Comparison of ENCODE assay signal across 8 mouse cellular contexts in the genomic region with DNA sequence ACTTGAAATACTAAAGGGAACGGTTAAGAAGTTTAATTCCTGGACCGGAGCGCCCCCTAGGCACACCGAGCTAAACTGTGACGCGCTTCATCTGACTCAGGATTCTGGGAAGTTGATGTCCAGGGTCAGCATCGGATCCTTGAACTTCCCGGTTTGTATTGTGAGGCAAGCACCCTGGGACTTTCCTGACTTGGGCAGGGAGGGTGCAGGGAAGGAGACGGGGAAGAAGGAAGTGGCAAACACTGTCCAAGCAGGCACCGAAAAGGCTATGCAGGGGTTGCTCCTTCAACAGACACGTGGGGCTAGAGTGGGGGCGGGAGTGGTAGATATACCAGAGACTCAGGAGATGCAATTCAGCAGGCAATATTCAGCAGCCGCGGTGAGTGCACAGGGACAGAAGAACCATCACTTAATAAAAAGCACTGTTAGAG.
DNase-seq lines count a peak whose midpoint lies in the region; ATAC-seq lines count a peak whose summit lies in the region.

No protein-coding gene starts in this region.

- H3K27ac ChIP-seq in brown adipose tissue, adult 24 weeks (replicated peaks; ENCODE audit: low read depth, low read length), result peak overlapping the region; percentile 20; the same call in 1 of the 2 replicates
- no peak overlapping the region; the same call in 1 of the 2 replicates for H3K27ac ChIP-seq in heart, embryonic 13.5 days (replicated peaks)
- 0 out of 2 replicates have a peak overlapping the region, but pooled peaks have one; percentile 2 for H3K27ac ChIP-seq in liver, embryonic 11.5 days (ENCODE audit: low read depth, low read length)
- no peak overlapping the region for H3K27ac ChIP-seq in neural tube, embryonic 15.5 days (replicated peaks)

- no peaks in the 10 kb centered on the region for H3K9me3 ChIP-seq in heart, embryonic 13.5 days
- H3K9me3 ChIP-seq in liver, embryonic 11.5 days (ENCODE audit: control insufficient read depth, low read length), result no peaks in the 10 kb centered on the region
- no peaks in the 10 kb centered on the region for H3K9me3 ChIP-seq in neural tube, embryonic 15.5 days (replicated peaks)

- peak overlapping the region; percentile 56; the same call in 1 of the 2 replicates for H3K9ac ChIP-seq in heart, embryonic 13.5 days
- H3K9ac ChIP-seq in liver, embryonic 11.5 days (ENCODE audit: low read depth, low read length), result 0 out of 2 replicates have a peak overlapping the region, but pooled peaks have one; percentile 41
- no peak overlapping the region for H3K9ac ChIP-seq in neural tube, embryonic 15.5 days (replicated peaks)

- no peak for ATAC-seq in heart, embryonic 13.5 days (ENCODE audit: extremely low read depth, insufficient number of reproducible peaks, low FRiP score, low TSS enrichment)
- peak; percentile 44 for ATAC-seq in liver, embryonic 11.5 days (replicated peaks; ENCODE audit: low FRiP score)
- ATAC-seq in neural tube, embryonic 15.5 days (ENCODE audit: low FRiP score), result no peak

- DNase-seq in B cell, adult 2 months, result peak; percentile 11 to 30
- DNase-seq in fibroblast of lung, adult 2 months (ENCODE audit: low read depth), result peak; percentile 45
- peak; percentile 81 for DNase-seq in kidney, postnatal 14 days
- peak; percentile 82 for DNase-seq in liver, embryonic 11.5 days (ENCODE audit: low spot score)
- peak; percentile 92 for DNase-seq in testis, postnatal 10 days (ENCODE audit: low spot score)

- peak overlapping the region; percentile 66 for H3K4me2 ChIP-seq in heart, embryonic 13.5 days
- peak overlapping the region; percentile 58 for H3K4me2 ChIP-seq in liver, embryonic 11.5 days
- H3K4me2 ChIP-seq in neural tube, embryonic 15.5 days, result peak overlapping the region; percentile 29

- peak overlapping the region; percentile 29; the same call in 1 of the 2 replicates for H3K4me3 ChIP-seq in brown adipose tissue, adult 24 weeks (ENCODE audit: insufficient read depth, low read depth, low read length)
- peak overlapping the region; percentile 38 for H3K4me3 ChIP-seq in heart, embryonic 13.5 days
- peak overlapping the region; percentile 28; the same call in 1 of the 2 replicates for H3K4me3 ChIP-seq in liver, embryonic 11.5 days (ENCODE audit: low read depth, low read length)
- no peak overlapping the region for H3K4me3 ChIP-seq in neural tube, embryonic 15.5 days (replicated peaks)

- H3K4me1 ChIP-seq in brown adipose tissue, adult 24 weeks (ENCODE audit: control insufficient read depth, insufficient read depth, insufficient read length, low read length), result peaks cover 23% of the 10 kb centered on the region
- H3K4me1 ChIP-seq in heart, embryonic 13.5 days, result peaks cover 21% of the 10 kb centered on the region
- H3K4me1 ChIP-seq in liver, embryonic 11.5 days (replicated peaks; ENCODE audit: control insufficient read depth, insufficient read depth, low read length), result peaks cover 15% of the 10 kb centered on the region
- peaks cover 6% of the 10 kb centered on the region; the same call in 1 of the 2 replicates for H3K4me1 ChIP-seq in neural tube, embryonic 15.5 days

- H3K27me3 ChIP-seq in heart, embryonic 13.5 days (replicated peaks), result no peaks in the 10 kb centered on the region
- H3K27me3 ChIP-seq in liver, embryonic 11.5 days (replicated peaks; ENCODE audit: control insufficient read depth, insufficient read depth, low read length), result no peaks in the 10 kb centered on the region
- no peaks in the 10 kb centered on the region for H3K27me3 ChIP-seq in neural tube, embryonic 15.5 days (replicated peaks)

- H3K36me3 ChIP-seq in heart, embryonic 13.5 days, result no peaks in the 10 kb centered on the region
- no peaks in the 10 kb centered on the region for H3K36me3 ChIP-seq in liver, embryonic 11.5 days (ENCODE audit: control insufficient read depth, insufficient read depth, low read length)
- H3K36me3 ChIP-seq in neural tube, embryonic 15.5 days, result no peaks in the 10 kb centered on the region

- 8% methylated on average over 14 of the region's 14 CpGs for WGBS in heart, embryonic 13.5 days
- 7% methylated on average over 14 of the region's 14 CpGs for WGBS in liver, embryonic 11.5 days
- WGBS in neural tube, embryonic 15.5 days, result 18% methylated on average over 14 of the region's 14 CpGs

Comparison
In these comparisons a context has a peak if more than half of its experiments do, and no peak if none do; other contexts are left out.
1. DNase-seq: peak in every context shown above with its lines; median percentile 92 in testis, postnatal 10 days; 82 in liver, embryonic 11.5 days; 81 in kidney, postnatal 14 days; 45 in fibroblast of lung, adult 2 months; 20 in B cell, adult 2 months.
2. H3K27ac ChIP-seq: peak in brown adipose tissue, adult 24 weeks (single experiment) and liver, embryonic 11.5 days (single experiment); none in heart, embryonic 13.5 days (single experiment) and neural tube, embryonic 15.5 days (single experiment).
3. Peak in every context shown above with its lines, with median percentiles within 50 percentile points of each other: H3K4me2 ChIP-seq.